Mouse (Mus musculus): ENCODE data around the gene Mfap3l. TPM values are rescaled to one million over a fixed set of nuclear protein-coding genes. Genes with fewer than 3 reads are reported as not detected.
A peak's percentile ranks its signal among the peaks of the same experiment; 100 is the strongest.

The Mfap3l gene
- polyA plus RNA-seq, 1 experiment = 25.3 TPM

- H3K27me3 ChIP-seq (ENCODE audit: control insufficient read depth, insufficient read depth, low read length) = no peaks in the 10 kb centered on the region
- no peaks in the 10 kb centered on the region for H3K4me1 ChIP-seq (ENCODE audit: control insufficient read depth, insufficient read depth, low read length)
- WGBS = 83% methylated on average over 17 of the region's 17 CpGs
- no peak overlapping the region for H3K27ac ChIP-seq (ENCODE audit: insufficient read depth, low read length)
- TF ChIP-seq CTCF (IDR thresholded peaks at IDR 0.05; ENCODE audit: borderline replicate concordance, insufficient read depth, low read depth, low read length) (no peak), POLR2A (IDR thresholded peaks at IDR 0.05; ENCODE audit: borderline replicate concordance, insufficient read depth, low read length) (no peak)
- no peak overlapping the region for H3K4me3 ChIP-seq (replicated peaks; ENCODE audit: insufficient read depth, low read depth, low read length)
- no peak for DNase-seq
Measured at GRCm38 (mm10) chr8:60640046-60640445, 7.4 kb downstream of the Mfap3l start.

- no peak for DNase-seq
- WGBS = 87% methylated on average over 6 of the region's 6 CpGs
- Histone ChIP-seq H3K4me3 (replicated peaks; ENCODE audit: insufficient read depth, low read depth, low read length) (no peak overlapping the region), H3K27ac (ENCODE audit: insufficient read depth, low read length) (no peak overlapping the region), H3K27me3 (ENCODE audit: control insufficient read depth, insufficient read depth, low read length) (no peaks in the 10 kb centered on the region), H3K4me1 (ENCODE audit: control insufficient read depth, insufficient read depth, low read length) (no peaks in the 10 kb centered on the region)
- TF ChIP-seq CTCF (IDR thresholded peaks at IDR 0.05; ENCODE audit: borderline replicate concordance, insufficient read depth, low read depth, low read length) (no peak), POLR2A (IDR thresholded peaks at IDR 0.05; ENCODE audit: borderline replicate concordance, insufficient read depth, low read length) (no peak)
Measured at GRCm38 (mm10) chr8:60643416-60644020, 10.9 kb downstream of the Mfap3l start.

GRCm38 (mm10) chr8:60645164-60645563 is 12.5 kb downstream of the Mfap3l start:
- TF ChIP-seq POLR2A (IDR thresholded peaks at IDR 0.05; ENCODE audit: borderline replicate concordance, insufficient read depth, low read length) = no peak
- no peak for TF ChIP-seq CTCF (IDR thresholded peaks at IDR 0.05; ENCODE audit: borderline replicate concordance, insufficient read depth, low read depth, low read length)
- Histone ChIP-seq H3K27me3 (ENCODE audit: control insufficient read depth, insufficient read depth, low read length) (no peaks in the 10 kb centered on the region), H3K4me1 (ENCODE audit: control insufficient read depth, insufficient read depth, low read length) (peaks cover 2% of the 10 kb centered on the region; the same call in 1 of the 2 replicates), H3K27ac (ENCODE audit: insufficient read depth, low read length) (no peak overlapping the region), H3K4me3 (replicated peaks; ENCODE audit: insufficient read depth, low read depth, low read length) (no peak overlapping the region)
- 83% methylated on average over 4 of the region's 4 CpGs for WGBS
- DNase-seq = no peak

GRCm38 (mm10) chr8:60645911-60646310 is 13.3 kb downstream of the Mfap3l start:
- no peak overlapping the region for H3K27ac ChIP-seq (ENCODE audit: insufficient read depth, low read length)
- 83% methylated on average over 3 of the region's 3 CpGs for WGBS
- DNase-seq = no peak
- no peak overlapping the region for H3K4me3 ChIP-seq (replicated peaks; ENCODE audit: insufficient read depth, low read depth, low read length)
- H3K27me3 ChIP-seq (ENCODE audit: control insufficient read depth, insufficient read depth, low read length) = no peaks in the 10 kb centered on the region
- TF ChIP-seq CTCF (IDR thresholded peaks at IDR 0.05; ENCODE audit: borderline replicate concordance, insufficient read depth, low read depth, low read length) (no peak), POLR2A (IDR thresholded peaks at IDR 0.05; ENCODE audit: borderline replicate concordance, insufficient read depth, low read length) (no peak)
- peaks cover 3% of the 10 kb centered on the region; the same call in 1 of the 2 replicates for H3K4me1 ChIP-seq (ENCODE audit: control insufficient read depth, insufficient read depth, low read length)

- Histone ChIP-seq H3K27ac (ENCODE audit: insufficient read depth, low read length) (no peak overlapping the region), H3K27me3 (ENCODE audit: control insufficient read depth, insufficient read depth, low read length) (no peaks in the 10 kb centered on the region), H3K4me1 (ENCODE audit: control insufficient read depth, insufficient read depth, low read length) (peaks cover 3% of the 10 kb centered on the region; the same call in 1 of the 2 replicates), H3K4me3 (replicated peaks; ENCODE audit: insufficient read depth, low read depth, low read length) (no peak overlapping the region)
- TF ChIP-seq CTCF (IDR thresholded peaks at IDR 0.05; ENCODE audit: borderline replicate concordance, insufficient read depth, low read depth, low read length) (no peak), POLR2A (IDR thresholded peaks at IDR 0.05; ENCODE audit: borderline replicate concordance, insufficient read depth, low read length) (no peak)
- 78% methylated on average over 3 of the region's 3 CpGs for WGBS
- no peak for DNase-seq
Measured at GRCm38 (mm10) chr8:60647291-60647690, 14.7 kb downstream of the Mfap3l start.

- Histone ChIP-seq H3K4me1 (ENCODE audit: control insufficient read depth, insufficient read depth, low read length) (peaks cover 3% of the 10 kb centered on the region; the same call in 1 of the 2 replicates), H3K27ac (ENCODE audit: insufficient read depth, low read length) (no peak overlapping the region), H3K4me3 (replicated peaks; ENCODE audit: insufficient read depth, low read depth, low read length) (no peak overlapping the region), H3K27me3 (ENCODE audit: control insufficient read depth, insufficient read depth, low read length) (no peaks in the 10 kb centered on the region)
- TF ChIP-seq POLR2A (IDR thresholded peaks at IDR 0.05; ENCODE audit: borderline replicate concordance, insufficient read depth, low read length) = no peak
- TF ChIP-seq CTCF (IDR thresholded peaks at IDR 0.05; ENCODE audit: borderline replicate concordance, insufficient read depth, low read depth, low read length) = no peak
- WGBS = 26% methylated on average over 1 of the region's 1 CpGs
- DNase-seq = no peak
Measured at GRCm38 (mm10) chr8:60649081-60649480, 16.5 kb downstream of the Mfap3l start.

GRCm38 (mm10) chr8:60650119-60650518 is 17.5 kb downstream of the Mfap3l start:
- H3K4me1 ChIP-seq (ENCODE audit: control insufficient read depth, insufficient read depth, low read length) = peaks cover 3% of the 10 kb centered on the region; the same call in 1 of the 2 replicates
- 48% methylated on average over 4 of the region's 4 CpGs for WGBS
- H3K27me3 ChIP-seq (ENCODE audit: control insufficient read depth, insufficient read depth, low read length) = no peaks in the 10 kb centered on the region
- DNase-seq = peak; percentile 31 to 54
- H3K4me3 ChIP-seq (replicated peaks; ENCODE audit: insufficient read depth, low read depth, low read length) = no peak overlapping the region
- no peak overlapping the region for H3K27ac ChIP-seq (ENCODE audit: insufficient read depth, low read length)
- TF ChIP-seq POLR2A (IDR thresholded peaks at IDR 0.05; ENCODE audit: borderline replicate concordance, insufficient read depth, low read length) (no peak), CTCF (IDR thresholded peaks at IDR 0.05; ENCODE audit: borderline replicate concordance, insufficient read depth, low read depth, low read length) (no peak)

GRCm38 (mm10) chr8:60657425-60658113 is 24.9 kb downstream of the Mfap3l start:
- H3K27ac ChIP-seq (ENCODE audit: insufficient read depth, low read length) = no peak overlapping the region
- WGBS = 64% methylated on average over 6 of the region's 6 CpGs
- DNase-seq = no peak
- H3K27me3 ChIP-seq (ENCODE audit: control insufficient read depth, insufficient read depth, low read length) = no peaks in the 10 kb centered on the region
- H3K4me1 ChIP-seq (ENCODE audit: control insufficient read depth, insufficient read depth, low read length) = no peaks in the 10 kb centered on the region
- no peak overlapping the region for H3K4me3 ChIP-seq (replicated peaks; ENCODE audit: insufficient read depth, low read depth, low read length)
- TF ChIP-seq POLR2A (IDR thresholded peaks at IDR 0.05; ENCODE audit: borderline replicate concordance, insufficient read depth, low read length) (no peak), CTCF (IDR thresholded peaks at IDR 0.05; ENCODE audit: borderline replicate concordance, insufficient read depth, low read depth, low read length) (no peak)

Data from cerebellum, adult 2 months (tissue).